Mouse (Mus musculus): ENCODE measurements at regions not wholly inside any gene's neighbourhood (a gene's known extent, or its start where the extent isn't known, plus 50 kb on each side); places are given as distances from the start of the nearest gene placed in this dataset.

- 61% methylated on average over 2 of the region's 2 CpGs for WGBS
- no peak for ATAC-seq (ENCODE audit: borderline replicate concordance, extremely low read depth, low FRiP score, low TSS enrichment)
- H3K4me3 ChIP-seq: no peak overlapping the region
Measured at GRCm38 (mm10) chr13:88459474-88460173, 361.6 kb upstream of the Edil3 start.

GRCm38 (mm10) chr13:88490104-88490503 is 331.2 kb upstream of the Edil3 start:
- Histone ChIP-seq H3K4me2 (no peak overlapping the region), H3K9ac (no peak overlapping the region), H3K9me3 (no peaks in the 10 kb centered on the region), H3K27ac (no peak overlapping the region), H3K27me3 (no peaks in the 10 kb centered on the region), H3K4me3 (no peak overlapping the region), H3K4me1 (no peaks in the 10 kb centered on the region), H3K36me3 (no peaks in the 10 kb centered on the region)
- 75% methylated on average over 10 of the region's 10 CpGs for whole genome bisulfite sequencing
- ATAC-seq (ENCODE audit: borderline replicate concordance, extremely low read depth, low FRiP score, low TSS enrichment): no peak

More at GRCm38 (mm10) chr13:88459474-88460173, 361.6 kb upstream of the Edil3 start:
- Histone ChIP-seq H3K36me3 (no peaks in the 10 kb centered on the region), H3K4me2 (no peak overlapping the region), H3K4me1 (no peaks in the 10 kb centered on the region), H3K27me3 (no peaks in the 10 kb centered on the region), H3K9me3 (no peaks in the 10 kb centered on the region), H3K27ac (no peak overlapping the region), H3K9ac (no peak overlapping the region)

- Histone ChIP-seq H3K27me3 (no peaks in the 10 kb centered on the region), H3K4me1 (no peaks in the 10 kb centered on the region), H3K4me3 (no peak overlapping the region), H3K36me3 (no peaks in the 10 kb centered on the region), H3K9ac (no peak overlapping the region), H3K4me2 (no peak overlapping the region), H3K27ac (no peak overlapping the region), H3K9me3 (no peaks in the 10 kb centered on the region)
- ATAC-seq (ENCODE audit: borderline replicate concordance, extremely low read depth, low FRiP score, low TSS enrichment): no peak
- 62% methylated on average over 1 of the region's 1 CpGs for WGBS
Measured at GRCm38 (mm10) chr13:88510850-88511554, 310.3 kb upstream of the Edil3 start.

- Histone ChIP-seq H3K9me3 (no peaks in the 10 kb centered on the region), H3K9ac (no peak overlapping the region), H3K4me1 (no peaks in the 10 kb centered on the region), H3K4me3 (no peak overlapping the region), H3K27ac (no peak overlapping the region), H3K27me3 (no peaks in the 10 kb centered on the region), H3K36me3 (no peaks in the 10 kb centered on the region), H3K4me2 (no peak overlapping the region)
- no peak for ATAC-seq (ENCODE audit: borderline replicate concordance, extremely low read depth, low FRiP score, low TSS enrichment)
Measured at GRCm38 (mm10) chr13:88534796-88535195, 286.5 kb upstream of the Edil3 start.

GRCm38 (mm10) chr13:88554504-88554903 is 266.8 kb upstream of the Edil3 start:
- Histone ChIP-seq H3K27me3 (no peaks in the 10 kb centered on the region), H3K4me3 (no peak overlapping the region)

GRCm38 (mm10) chr13:88564978-88565377 is 256.3 kb upstream of the Edil3 start:
- WGBS: 62% methylated on average over 1 of the region's 1 CpGs
- ATAC-seq (ENCODE audit: borderline replicate concordance, extremely low read depth, low FRiP score, low TSS enrichment): no peak
- no peaks in the 10 kb centered on the region for H3K27me3 ChIP-seq

More at GRCm38 (mm10) chr13:88554504-88554903, 266.8 kb upstream of the Edil3 start:
- H3K9ac ChIP-seq: no peak overlapping the region
- no peak overlapping the region for H3K4me2 ChIP-seq
- H3K9me3 ChIP-seq: no peaks in the 10 kb centered on the region
- no peak overlapping the region for H3K27ac ChIP-seq
- no peak for ATAC-seq (ENCODE audit: borderline replicate concordance, extremely low read depth, low FRiP score, low TSS enrichment)
- H3K36me3 ChIP-seq: no peaks in the 10 kb centered on the region
- H3K4me1 ChIP-seq: no peaks in the 10 kb centered on the region
- 29% methylated on average over 2 of the region's 2 CpGs for WGBS

GRCm38 (mm10) chr13:88602244-88602643 is 219.0 kb upstream of the Edil3 start:
- H3K36me3 ChIP-seq: no peaks in the 10 kb centered on the region
- no peak overlapping the region for H3K9ac ChIP-seq
- no peaks in the 10 kb centered on the region for H3K4me1 ChIP-seq
- H3K9me3 ChIP-seq: no peaks in the 10 kb centered on the region
- H3K27ac ChIP-seq: no peak overlapping the region
- no peaks in the 10 kb centered on the region for H3K27me3 ChIP-seq
- H3K4me2 ChIP-seq: no peak overlapping the region
- H3K4me3 ChIP-seq: no peak overlapping the region
- no peak for ATAC-seq (ENCODE audit: borderline replicate concordance, extremely low read depth, low FRiP score, low TSS enrichment)
- WGBS: 53% methylated on average over 1 of the region's 1 CpGs

More at GRCm38 (mm10) chr13:88564978-88565377, 256.3 kb upstream of the Edil3 start:
- Histone ChIP-seq H3K36me3 (no peaks in the 10 kb centered on the region), H3K4me1 (no peaks in the 10 kb centered on the region), H3K4me2 (no peak overlapping the region), H3K4me3 (no peak overlapping the region), H3K9ac (no peak overlapping the region), H3K27ac (no peak overlapping the region), H3K9me3 (no peaks in the 10 kb centered on the region)

- ATAC-seq (ENCODE audit: borderline replicate concordance, extremely low read depth, low FRiP score, low TSS enrichment): no peak
- Histone ChIP-seq H3K27ac (no peak overlapping the region), H3K4me2 (no peak overlapping the region), H3K4me3 (no peak overlapping the region), H3K27me3 (no peaks in the 10 kb centered on the region), H3K4me1 (no peaks in the 10 kb centered on the region), H3K36me3 (no peaks in the 10 kb centered on the region), H3K9me3 (no peaks in the 10 kb centered on the region), H3K9ac (no peak overlapping the region)
- WGBS: 80% methylated on average over 2 of the region's 2 CpGs
Measured at GRCm38 (mm10) chr13:88610610-88611009, 210.7 kb upstream of the Edil3 start.

- H3K27me3 ChIP-seq: no peaks in the 10 kb centered on the region
- no peak for ATAC-seq (ENCODE audit: borderline replicate concordance, extremely low read depth, low FRiP score, low TSS enrichment)
- no peak overlapping the region for H3K4me2 ChIP-seq
- no peaks in the 10 kb centered on the region for H3K9me3 ChIP-seq
- 80% methylated on average over 3 of the region's 3 CpGs for WGBS
- no peak overlapping the region for H3K27ac ChIP-seq
- H3K4me1 ChIP-seq: no peaks in the 10 kb centered on the region
- no peaks in the 10 kb centered on the region for H3K36me3 ChIP-seq
- H3K4me3 ChIP-seq: no peak overlapping the region
- no peak overlapping the region for H3K9ac ChIP-seq
Measured at GRCm38 (mm10) chr13:88613231-88613630, 208.0 kb upstream of the Edil3 start.

GRCm38 (mm10) chr13:88650135-88650534 is 171.1 kb upstream of the Edil3 start:
- no peak overlapping the region for H3K9ac ChIP-seq
- no peaks in the 10 kb centered on the region for H3K9me3 ChIP-seq
- no peaks in the 10 kb centered on the region for H3K36me3 ChIP-seq
- WGBS: 65% methylated on average over 2 of the region's 2 CpGs
- no peak overlapping the region for H3K27ac ChIP-seq
- H3K4me2 ChIP-seq: no peak overlapping the region
- ATAC-seq (ENCODE audit: borderline replicate concordance, extremely low read depth, low FRiP score, low TSS enrichment): no peak
- no peaks in the 10 kb centered on the region for H3K27me3 ChIP-seq
- H3K4me3 ChIP-seq: no peak overlapping the region
- no peaks in the 10 kb centered on the region for H3K4me1 ChIP-seq

GRCm38 (mm10) chr13:88651036-88651435 is 170.2 kb upstream of the Edil3 start:
- ATAC-seq (ENCODE audit: borderline replicate concordance, extremely low read depth, low FRiP score, low TSS enrichment): no peak
- H3K9me3 ChIP-seq: no peaks in the 10 kb centered on the region

GRCm38 (mm10) chr13:88655030-88655429 is 166.2 kb upstream of the Edil3 start:
- 72% methylated on average over 3 of the region's 3 CpGs for WGBS
- no peak overlapping the region for H3K4me3 ChIP-seq
- no peak for ATAC-seq (ENCODE audit: borderline replicate concordance, extremely low read depth, low FRiP score, low TSS enrichment)
- no peak overlapping the region for H3K4me2 ChIP-seq
- H3K27me3 ChIP-seq: no peaks in the 10 kb centered on the region
- no peaks in the 10 kb centered on the region for H3K36me3 ChIP-seq
- no peaks in the 10 kb centered on the region for H3K4me1 ChIP-seq
- H3K27ac ChIP-seq: no peak overlapping the region
- no peaks in the 10 kb centered on the region for H3K9me3 ChIP-seq
- no peak overlapping the region for H3K9ac ChIP-seq

More at GRCm38 (mm10) chr13:88651036-88651435, 170.2 kb upstream of the Edil3 start:
- Histone ChIP-seq H3K27ac (no peak overlapping the region), H3K4me2 (no peak overlapping the region), H3K27me3 (no peaks in the 10 kb centered on the region), H3K36me3 (no peaks in the 10 kb centered on the region), H3K9ac (no peak overlapping the region), H3K4me1 (no peaks in the 10 kb centered on the region), H3K4me3 (no peak overlapping the region)
- 50% methylated on average over 2 of the region's 2 CpGs for WGBS
